Mouse (Mus musculus): ENCODE measurements around the gene Tmem88. TPM values are rescaled to one million over a fixed set of nuclear protein-coding genes. Genes with fewer than 3 reads are reported as not detected.

Gene Tmem88
- total and polyA plus RNA-seq, 3 experiments, result 0.16 to 0.25 TPM; not detected in 1

DNA sequence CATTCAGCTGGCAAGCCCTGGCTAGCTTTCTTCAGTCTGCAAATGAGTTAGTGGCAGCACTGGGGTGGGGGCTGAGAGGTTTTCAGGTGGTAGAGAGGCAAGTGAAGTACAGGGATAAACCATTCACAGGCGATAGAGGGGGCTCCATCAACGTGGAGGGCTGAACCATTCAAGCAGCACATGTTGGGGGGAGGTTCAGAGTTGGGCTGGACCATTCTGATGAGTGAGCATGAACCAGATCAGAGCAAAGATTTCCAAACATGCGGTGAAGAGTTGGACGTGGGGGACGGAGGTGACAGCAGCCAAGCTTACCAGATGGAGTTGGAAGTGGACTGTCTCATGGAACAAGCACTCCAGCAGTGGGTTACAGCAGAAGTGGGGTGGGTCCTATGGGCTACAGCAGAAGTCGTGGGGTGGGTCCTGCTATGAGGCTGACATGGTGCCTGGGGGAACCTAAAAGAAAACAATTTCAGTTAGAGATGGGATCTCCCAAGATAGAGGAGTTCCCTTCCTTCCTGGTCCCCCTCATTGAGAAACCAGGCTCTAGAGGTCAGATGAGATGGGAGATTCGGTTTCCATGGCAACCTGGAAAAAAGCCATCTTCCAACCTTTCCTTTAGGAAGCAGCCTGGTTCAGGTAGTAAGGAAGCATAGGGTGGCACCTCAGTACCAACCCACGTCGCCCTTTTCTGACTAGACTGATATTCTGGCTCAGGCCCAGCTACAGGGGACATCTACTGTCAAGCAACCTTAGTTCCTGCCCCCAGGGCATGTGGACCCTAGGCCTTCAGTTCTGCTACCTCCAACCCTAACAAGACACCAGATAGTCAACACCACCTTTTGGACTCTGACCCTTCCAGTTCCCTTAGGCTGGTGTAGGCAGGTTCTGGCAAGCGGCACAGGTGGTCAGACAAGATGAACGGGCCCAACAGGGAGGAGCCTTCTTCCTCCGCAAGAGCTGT, 15.5 kb upstream of the Tmem88 start, which contains the start of gene Kdm6b (continued):
- TF ChIP-seq RAD21 (IDR thresholded peaks at IDR 0.05; ENCODE audit: low read depth, low read length), result no peak
- TF ChIP-seq MAZ (IDR thresholded peaks at IDR 0.05; ENCODE audit: low read depth, low read length), result no peak
- no peak for TF ChIP-seq JUN (IDR thresholded peaks at IDR 0.05; ENCODE audit: insufficient read depth, low read depth, low read length)
- no peak for TF ChIP-seq SMC3 (IDR thresholded peaks at IDR 0.05; ENCODE audit: low read depth, low read length)
- TF ChIP-seq NELFE (IDR thresholded peaks at IDR 0.05; ENCODE audit: low read depth, low read length), result no peak
- TF ChIP-seq SIN3A (IDR thresholded peaks at IDR 0.05; ENCODE audit: low read length), result no peak
- TF ChIP-seq USF1 (IDR thresholded peaks at IDR 0.05; ENCODE audit: low read depth, low read length), result no peak
- no peak for TF ChIP-seq JUND (conservative IDR thresholded peaks at IDR 0.05; ENCODE audit: low read depth, low read length)
- TF ChIP-seq TCF12 (IDR thresholded peaks at IDR 0.05; ENCODE audit: low read depth, low read length), result no peak
- TF ChIP-seq PAX5 (IDR thresholded peaks at IDR 0.05; ENCODE audit: low read length), result no peak
- no peak for TF ChIP-seq EP300 (IDR thresholded peaks at IDR 0.05; ENCODE audit: low read length)
- no peak for TF ChIP-seq ZNF384 (IDR thresholded peaks at IDR 0.05; ENCODE audit: low read depth, low read length)
- TF ChIP-seq ZC3H11A (IDR thresholded peaks at IDR 0.05; ENCODE audit: low read depth, low read length), result no peak
- peak; percentile 49; the same call in 1 of the 2 replicates for TF ChIP-seq MAX (IDR thresholded peaks at IDR 0.05; ENCODE audit: low read length)
- TF ChIP-seq CTCF (conservative IDR thresholded peaks at IDR 0.05 in 1 of 2, IDR thresholded peaks at IDR 0.05 in 1 of 2; ENCODE audit: low read depth in 2 of 2, low read length in 2 of 2), result peak in 1 of 2 experiments; percentile 4; a peak in 1 of 4 replicates

DNA sequence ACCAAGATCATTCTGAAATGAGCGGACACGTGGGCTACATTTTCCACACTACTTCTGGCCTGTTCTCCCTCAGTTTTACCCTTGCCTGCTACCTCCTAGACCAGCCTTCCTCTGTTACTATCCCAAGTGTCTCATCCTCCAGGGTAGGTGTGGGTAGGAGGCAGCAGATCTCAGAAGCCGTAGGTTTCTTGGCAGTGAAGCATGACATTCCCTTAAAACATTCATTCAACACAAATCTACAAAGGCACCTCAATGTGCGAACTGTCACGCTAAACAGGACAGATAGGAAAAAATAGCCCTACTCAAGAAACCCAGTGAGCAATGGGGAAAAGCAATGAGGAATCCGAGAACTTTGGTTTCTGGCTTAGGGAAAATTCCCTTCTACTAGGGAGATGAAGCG, 14.5 kb upstream of the Tmem88 start:
- dilution Hi-C loops (cut with MboI; ENCODE audit: extremely low pct_ligation_motif_present, extremely low pct_unique_long_range_greater_than_20kb, low sequenced_read_pairs), result no loop called here
- no peak overlapping the region for H3K4me3 ChIP-seq (replicated peaks in 1 of 3; ENCODE audit: low read depth in 2 of 3, low read length in 2 of 3, poor library complexity in 1 of 3)
- DNase-seq (ENCODE audit: extremely low read depth), result no peak
- in situ Hi-C loops (cut with MboI; ENCODE audit: low pct_ligation_motif_present, low pct_unique_long_range_greater_than_20kb, low sequenced_read_pairs), result no loop called here
- H3K27ac ChIP-seq (ENCODE audit: insufficient read depth, low read depth), result peak overlapping the region; percentile 92
- TF ChIP-seq IRF4 (IDR thresholded peaks at IDR 0.05; ENCODE audit: low read depth, low read length), result no peak
- no peak for TF ChIP-seq SIN3A (IDR thresholded peaks at IDR 0.05; ENCODE audit: low read length)
- TF ChIP-seq MXI1 (IDR thresholded peaks at IDR 0.05; ENCODE audit: low read depth, low read length), result no peak; the same call in 1 of the 2 replicates
- no peak for TF ChIP-seq CHD1 (IDR thresholded peaks at IDR 0.05; ENCODE audit: low read depth, low read length)
- no peak for TF ChIP-seq NRF1 (IDR thresholded peaks at IDR 0.05; ENCODE audit: low read depth, low read length)
- TF ChIP-seq ETS1 (conservative IDR thresholded peaks at IDR 0.05; ENCODE audit: low read depth, low read length), result no peak
- TF ChIP-seq ELF1 (IDR thresholded peaks at IDR 0.05; ENCODE audit: low read depth, low read length), result no peak
- no peak for TF ChIP-seq ZNF384 (IDR thresholded peaks at IDR 0.05; ENCODE audit: low read depth, low read length)
- TF ChIP-seq USF1 (IDR thresholded peaks at IDR 0.05; ENCODE audit: low read depth, low read length), result no peak
- TF ChIP-seq UBTF (IDR thresholded peaks at IDR 0.05; ENCODE audit: low read depth, low read length), result no peak
- TF ChIP-seq MYC (IDR thresholded peaks at IDR 0.05; ENCODE audit: low read depth, low read length), result no peak
- TF ChIP-seq HCFC1 (IDR thresholded peaks at IDR 0.05; ENCODE audit: low read depth, low read length), result no peak
- peaks cover 0 to 5% of the 10 kb centered on the region in 2 experiments for H3K36me3 ChIP-seq (replicated peaks in 1 of 2; ENCODE audit: control insufficient read depth in 1 of 2, insufficient read depth in 1 of 2, low read length in 1 of 2)
- H3K79me2 ChIP-seq (replicated peaks; ENCODE audit: control insufficient read depth, extremely low read depth, insufficient read depth, poor library complexity, severe bottlenecking), result peaks cover 7% of the 10 kb centered on the region; the same call in 1 of the 2 replicates
- peaks cover 42 to 66% of the 10 kb centered on the region in 2 experiments for H3K4me1 ChIP-seq (ENCODE audit: control insufficient read depth in 1 of 2, insufficient read depth in 2 of 2)
- H3K9me3 ChIP-seq (replicated peaks; ENCODE audit: low read length), result no peaks in the 10 kb centered on the region
- peaks cover 16% of the 10 kb centered on the region for H3K27me3 ChIP-seq (replicated peaks)
- peak overlapping the region; percentile 90 for H3K9ac ChIP-seq (ENCODE audit: insufficient read depth, low read depth)
- peak overlapping the region; percentile 80; the same call in 1 of the 2 replicates for H3K4me2 ChIP-seq (ENCODE audit: insufficient read depth, low read depth, poor library complexity, severe bottlenecking)

Measured in CH12.LX (cell line).